Mouse (Mus musculus): ENCODE measurements around the gene Ikzf1. TPM values are rescaled to one million over a fixed set of nuclear protein-coding genes. Genes with fewer than 3 reads are reported as not detected.

The Ikzf1 gene
- polyA plus RNA-seq, 1 experiment from 2014 or later: 35.1 TPM

- Histone ChIP-seq H3K4me3 (ENCODE audit: low read depth, low read length) (no peak overlapping the region), H3K9me3 (replicated peaks; ENCODE audit: control insufficient read depth, low read length) (no peaks in the 10 kb centered on the region), H3K4me2 (ENCODE audit: low read depth, low read length) (no peak overlapping the region), H3K36me3 (ENCODE audit: control insufficient read depth, insufficient read depth) (peaks cover 23% of the 10 kb centered on the region), H3K27ac (ENCODE audit: low read length) (no peak overlapping the region), H3K4me1 (ENCODE audit: control insufficient read depth, low read depth, low read length) (no peaks in the 10 kb centered on the region), H3K27me3 (ENCODE audit: control insufficient read depth, insufficient read depth, low read depth, low read length) (no peaks in the 10 kb centered on the region), H3K9ac (ENCODE audit: low read depth, low read length) (no peak overlapping the region)
- no peak for ATAC-seq (ENCODE audit: low read depth)
- WGBS (ENCODE audit: insufficient replicate concordance): 66% methylated on average over 4 of the region's 4 CpGs
Observed at GRCm38 (mm10) chr11:11772196-11772595, 87.4 kb downstream of the Ikzf1 start.

- Histone ChIP-seq H3K9me3 (replicated peaks; ENCODE audit: control insufficient read depth, low read length) (no peaks in the 10 kb centered on the region), H3K27ac (ENCODE audit: low read length) (no peak overlapping the region), H3K9ac (ENCODE audit: low read depth, low read length) (no peak overlapping the region), H3K36me3 (ENCODE audit: control insufficient read depth, insufficient read depth) (peaks cover 14% of the 10 kb centered on the region), H3K4me2 (ENCODE audit: low read depth, low read length) (no peak overlapping the region), H3K27me3 (ENCODE audit: control insufficient read depth, insufficient read depth, low read depth, low read length) (no peaks in the 10 kb centered on the region), H3K4me1 (ENCODE audit: control insufficient read depth, low read depth, low read length) (no peaks in the 10 kb centered on the region), H3K4me3 (ENCODE audit: low read depth, low read length) (no peak overlapping the region)
- 81% methylated on average over 4 of the region's 4 CpGs for WGBS (ENCODE audit: insufficient replicate concordance)
- no peak for ATAC-seq (ENCODE audit: low read depth)
Observed at GRCm38 (mm10) chr11:11774384-11774783, 89.6 kb downstream of the Ikzf1 start.

- H3K27ac ChIP-seq (ENCODE audit: low read length): no peak overlapping the region
- H3K4me1 ChIP-seq (ENCODE audit: control insufficient read depth, low read depth, low read length): no peaks in the 10 kb centered on the region
- no peaks in the 10 kb centered on the region for H3K27me3 ChIP-seq (ENCODE audit: control insufficient read depth, insufficient read depth, low read depth, low read length)
- WGBS (ENCODE audit: insufficient replicate concordance): 69% methylated on average over 5 of the region's 5 CpGs
- no peaks in the 10 kb centered on the region for H3K9me3 ChIP-seq (replicated peaks; ENCODE audit: control insufficient read depth, low read length)
- no peak for ATAC-seq (ENCODE audit: low read depth)
- no peak overlapping the region for H3K4me3 ChIP-seq (ENCODE audit: low read depth, low read length)
- no peak overlapping the region for H3K9ac ChIP-seq (ENCODE audit: low read depth, low read length)
- H3K4me2 ChIP-seq (ENCODE audit: low read depth, low read length): no peak overlapping the region
- peaks cover 10% of the 10 kb centered on the region for H3K36me3 ChIP-seq (ENCODE audit: control insufficient read depth, insufficient read depth)
Observed at GRCm38 (mm10) chr11:11774893-11775292, 90.1 kb downstream of the Ikzf1 start.

- H3K27me3 ChIP-seq (ENCODE audit: control insufficient read depth, insufficient read depth, low read depth, low read length): no peaks in the 10 kb centered on the region
- WGBS (ENCODE audit: insufficient replicate concordance): 65% methylated on average over 4 of the region's 4 CpGs
- H3K9ac ChIP-seq (ENCODE audit: low read depth, low read length): no peak overlapping the region
- H3K36me3 ChIP-seq (ENCODE audit: control insufficient read depth, insufficient read depth): peaks cover 3% of the 10 kb centered on the region; the same call in 1 of the 2 replicates
- no peaks in the 10 kb centered on the region for H3K9me3 ChIP-seq (replicated peaks; ENCODE audit: control insufficient read depth, low read length)
- H3K4me2 ChIP-seq (ENCODE audit: low read depth, low read length): no peak overlapping the region
- H3K27ac ChIP-seq (ENCODE audit: low read length): no peak overlapping the region
- ATAC-seq (ENCODE audit: low read depth): no peak
- H3K4me3 ChIP-seq (ENCODE audit: low read depth, low read length): no peak overlapping the region
- H3K4me1 ChIP-seq (ENCODE audit: control insufficient read depth, low read depth, low read length): no peaks in the 10 kb centered on the region
Observed at GRCm38 (mm10) chr11:11776071-11776821, 91.4 kb downstream of the Ikzf1 start.

GRCm38 (mm10) chr11:11776822-11777174 lies 92.0 kb downstream of the Ikzf1 start:
- WGBS (ENCODE audit: insufficient replicate concordance): 57% methylated on average over 7 of the region's 7 CpGs
- no peak overlapping the region for H3K27ac ChIP-seq (ENCODE audit: low read length)
- no peak overlapping the region for H3K4me2 ChIP-seq (ENCODE audit: low read depth, low read length)
- no peaks in the 10 kb centered on the region for H3K4me1 ChIP-seq (ENCODE audit: control insufficient read depth, low read depth, low read length)
- ATAC-seq (ENCODE audit: low read depth): peak; percentile 16; the same call in 1 of the 2 replicates
- no peak overlapping the region for H3K9ac ChIP-seq (ENCODE audit: low read depth, low read length)
- H3K27me3 ChIP-seq (ENCODE audit: control insufficient read depth, insufficient read depth, low read depth, low read length): no peaks in the 10 kb centered on the region
- peaks cover 3% of the 10 kb centered on the region; the same call in 1 of the 2 replicates for H3K36me3 ChIP-seq (ENCODE audit: control insufficient read depth, insufficient read depth)
- H3K4me3 ChIP-seq (ENCODE audit: low read depth, low read length): no peak overlapping the region
- no peaks in the 10 kb centered on the region for H3K9me3 ChIP-seq (replicated peaks; ENCODE audit: control insufficient read depth, low read length)

- H3K4me1 ChIP-seq (ENCODE audit: control insufficient read depth, low read depth, low read length): no peaks in the 10 kb centered on the region
- no peak overlapping the region for H3K4me3 ChIP-seq (ENCODE audit: low read depth, low read length)
- H3K36me3 ChIP-seq (ENCODE audit: control insufficient read depth, insufficient read depth): 0 out of 2 replicates have a peak, but pooled peaks cover under 1% of the 10 kb centered on the region
- 54% methylated on average over 3 of the region's 3 CpGs for WGBS (ENCODE audit: insufficient replicate concordance)
- no peak overlapping the region for H3K9ac ChIP-seq (ENCODE audit: low read depth, low read length)
- no peak for ATAC-seq (ENCODE audit: low read depth)
- H3K4me2 ChIP-seq (ENCODE audit: low read depth, low read length): no peak overlapping the region
- no peak overlapping the region for H3K27ac ChIP-seq (ENCODE audit: low read length)
- H3K27me3 ChIP-seq (ENCODE audit: control insufficient read depth, insufficient read depth, low read depth, low read length): no peaks in the 10 kb centered on the region
- H3K9me3 ChIP-seq (replicated peaks; ENCODE audit: control insufficient read depth, low read length): no peaks in the 10 kb centered on the region
Observed at GRCm38 (mm10) chr11:11777246-11777645, 92.4 kb downstream of the Ikzf1 start.

GRCm38 (mm10) chr11:11777796-11778195 lies 93.0 kb downstream of the Ikzf1 start:
- 76% methylated on average over 2 of the region's 2 CpGs for WGBS (ENCODE audit: insufficient replicate concordance)

GRCm38 (mm10) chr11:11778345-11778744 lies 93.5 kb downstream of the Ikzf1 start:
- Histone ChIP-seq H3K9ac (ENCODE audit: low read depth, low read length) (no peak overlapping the region), H3K36me3 (ENCODE audit: control insufficient read depth, insufficient read depth) (no peaks in the 10 kb centered on the region), H3K27ac (ENCODE audit: low read length) (no peak overlapping the region), H3K27me3 (ENCODE audit: control insufficient read depth, insufficient read depth, low read depth, low read length) (no peaks in the 10 kb centered on the region), H3K4me2 (ENCODE audit: low read depth, low read length) (no peak overlapping the region), H3K4me1 (ENCODE audit: control insufficient read depth, low read depth, low read length) (no peaks in the 10 kb centered on the region), H3K4me3 (ENCODE audit: low read depth, low read length) (no peak overlapping the region), H3K9me3 (replicated peaks; ENCODE audit: control insufficient read depth, low read length) (no peaks in the 10 kb centered on the region)
- 74% methylated on average over 6 of the region's 6 CpGs for WGBS (ENCODE audit: insufficient replicate concordance)
- no peak for ATAC-seq (ENCODE audit: low read depth)

More at GRCm38 (mm10) chr11:11777796-11778195, 93.0 kb downstream of the Ikzf1 start:
- H3K9ac ChIP-seq (ENCODE audit: low read depth, low read length): no peak overlapping the region
- H3K4me2 ChIP-seq (ENCODE audit: low read depth, low read length): no peak overlapping the region
- no peaks in the 10 kb centered on the region for H3K36me3 ChIP-seq (ENCODE audit: control insufficient read depth, insufficient read depth)
- no peak for ATAC-seq (ENCODE audit: low read depth)
- no peaks in the 10 kb centered on the region for H3K9me3 ChIP-seq (replicated peaks; ENCODE audit: control insufficient read depth, low read length)
- H3K4me1 ChIP-seq (ENCODE audit: control insufficient read depth, low read depth, low read length): no peaks in the 10 kb centered on the region
- no peak overlapping the region for H3K27ac ChIP-seq (ENCODE audit: low read length)
- H3K27me3 ChIP-seq (ENCODE audit: control insufficient read depth, insufficient read depth, low read depth, low read length): no peaks in the 10 kb centered on the region
- no peak overlapping the region for H3K4me3 ChIP-seq (ENCODE audit: low read depth, low read length)

- WGBS (ENCODE audit: insufficient replicate concordance): 71% methylated on average over 8 of the region's 8 CpGs
- no peak overlapping the region for H3K9ac ChIP-seq (ENCODE audit: low read depth, low read length)
- no peaks in the 10 kb centered on the region for H3K9me3 ChIP-seq (replicated peaks; ENCODE audit: control insufficient read depth, low read length)
- H3K36me3 ChIP-seq (ENCODE audit: control insufficient read depth, insufficient read depth): no peaks in the 10 kb centered on the region
- no peaks in the 10 kb centered on the region for H3K27me3 ChIP-seq (ENCODE audit: control insufficient read depth, insufficient read depth, low read depth, low read length)
- no peak overlapping the region for H3K27ac ChIP-seq (ENCODE audit: low read length)
- H3K4me2 ChIP-seq (ENCODE audit: low read depth, low read length): no peak overlapping the region
- H3K4me3 ChIP-seq (ENCODE audit: low read depth, low read length): no peak overlapping the region
- no peaks in the 10 kb centered on the region for H3K4me1 ChIP-seq (ENCODE audit: control insufficient read depth, low read depth, low read length)
- no peak for ATAC-seq (ENCODE audit: low read depth)
Observed at GRCm38 (mm10) chr11:11781728-11782127, 96.9 kb downstream of the Ikzf1 start.

Measured in liver, embryonic 16.5 days (tissue).